Mouse (Mus musculus) testis, postnatal 10 days (tissue): ENCODE results near the gene St14.
"Not testable (repeated sequence)": the region's sequence is repeated elsewhere in the genome, so short reads cannot be mapped to it uniquely, and the experiment has no call there.

Experiments used
- DNase-seq: peaks from one replicate; pipeline ENCODE4 v3.0.0; 2021; ENCODE audit warnings: low spot score

The St14 gene

GRCm38 (mm10) chr9:31086085-31086753, 45.4 kb downstream of the St14 start:
- DNase-seq: peak; percentile 85

GRCm38 (mm10) chr9:31085556-31085955, 46.1 kb downstream of the St14 start:
- DNase-seq: peak; percentile 18

GRCm38 (mm10) chr9:31082771-31083170, 48.9 kb downstream of the St14 start:
- DNase-seq: no peak

GRCm38 (mm10) chr9:31082054-31082666, 49.5 kb downstream of the St14 start:
- DNase-seq: peak; percentile 89

GRCm38 (mm10) chr9:31080726-31081125, 50.9 kb downstream of the St14 start:
- DNase-seq: no peak

GRCm38 (mm10) chr9:31074836-31075235, 56.8 kb downstream of the St14 start:
- DNase-seq: no peak

- no peak for DNase-seq
These were observed 57.9 kb downstream of the St14 start for GRCm38 (mm10) chr9:31073797-31074196.

GRCm38 (mm10) chr9:31072256-31072655, 59.4 kb downstream of the St14 start:
- no peak for DNase-seq

- DNase-seq: no peak
These were observed 60.9 kb downstream of the St14 start for GRCm38 (mm10) chr9:31070706-31071105.

GRCm38 (mm10) chr9:31058723-31059122, 72.9 kb downstream of the St14 start:
- no peak for DNase-seq

GRCm38 (mm10) chr9:31051509-31051908, 80.1 kb downstream of the St14 start:
- not testable (repeated sequence) for DNase-seq

- DNase-seq: no peak
These were observed 81.4 kb downstream of the St14 start for GRCm38 (mm10) chr9:31050208-31050607.
